Mouse (Mus musculus) thymus, adult 2 months (tissue): ENCODE measurements at regions not wholly inside any gene's neighbourhood (a gene's known extent, or its start where the extent isn't known, plus 50 kb on each side); places are given as distances from the start of the nearest gene placed in this dataset.

Experiments
- DNase-seq: peaks from one replicate; pipeline ENCODE4 v3.0.0; 2021
- H3K27ac ChIP-seq: fragments of 200-500 bp; 2 replicates; pipeline ENCODE4 v1.5.1; 2012; ENCODE audit warnings: low read length, control low read depth; ENCODE audit not compliant: control insufficient read depth, insufficient read depth
- H3K27me3 ChIP-seq: fragments of 200-500 bp; 2 replicates; pipeline ENCODE4 v1.6.1; 2012; ENCODE audit warnings: mild to moderate bottlenecking, low read length, moderate library complexity, mixed read lengths; ENCODE audit not compliant: control insufficient read depth, insufficient read depth
- H3K36me3 ChIP-seq: fragments of 200-500 bp; 2 replicates; pipeline ENCODE4 v1.6.1; 2012; ENCODE audit warnings: mild to moderate bottlenecking, low read length, moderate library complexity; ENCODE audit not compliant: control insufficient read depth, insufficient read depth
- H3K4me1 ChIP-seq: fragments of 200-500 bp; replicated peaks from 2 replicates; pipeline ENCODE4 v1.6.1; 2012; ENCODE audit warnings: low read length; ENCODE audit not compliant: control insufficient read depth, insufficient read depth
- H3K4me3 ChIP-seq: fragments of 200-500 bp; 2 replicates; pipeline ENCODE4 v1.5.1; 2012; ENCODE audit warnings: mild to moderate bottlenecking, low read length, control low read depth, moderate library complexity; ENCODE audit not compliant: control insufficient read depth, insufficient read depth
- CTCF ChIP-seq: fragments of 200-500 bp; IDR thresholded peaks from 2 replicates; pipeline ENCODE4 v1.5.1; 2012; ENCODE audit warnings: mild to moderate bottlenecking, control low read depth, low read length, moderate library complexity, borderline replicate concordance; ENCODE audit not compliant: control insufficient read depth, poor library complexity, insufficient read depth; ENCODE audit errors: extremely low read depth
- POLR2A ChIP-seq: fragments of 200-500 bp; IDR thresholded peaks from 2 replicates; pipeline ENCODE4 v1.6.1; 2012; ENCODE audit warnings: mild to moderate bottlenecking, low read length, control low read depth, moderate library complexity; ENCODE audit not compliant: control insufficient read depth, poor library complexity, insufficient read depth; ENCODE audit errors: extremely low read depth
- WGBS: fragments of 180-500 bp; shearing (Covaris S2); methylation state at CpG from one replicate; pipeline ENCODE4 v1.1.7; 2018; 5-methylcytosine and 5-hydroxymethylcytosine counted together

GRCm38 (mm10) chr13:60535045-60535444 is 66.7 kb upstream of the Dapk1 start:
- no peak overlapping the region for H3K27ac ChIP-seq
- no peak for TF ChIP-seq POLR2A
- TF ChIP-seq CTCF, result no peak
- H3K4me3 ChIP-seq, result no peak overlapping the region
- DNase-seq, result no peak
- WGBS, result 91% methylated on average over 7 of the region's 7 CpGs
- H3K27me3 ChIP-seq, result no peaks in the 10 kb centered on the region
- H3K36me3 ChIP-seq, result no peaks in the 10 kb centered on the region
- no peaks in the 10 kb centered on the region for H3K4me1 ChIP-seq

GRCm38 (mm10) chr13:60536725-60537124 is 65.0 kb upstream of the Dapk1 start:
- no peaks in the 10 kb centered on the region for H3K36me3 ChIP-seq
- DNase-seq, result no peak
- no peak overlapping the region for H3K4me3 ChIP-seq
- WGBS, result 96% methylated on average over 5 of the region's 5 CpGs
- TF ChIP-seq CTCF, result no peak
- no peak for TF ChIP-seq POLR2A
- H3K27me3 ChIP-seq, result no peaks in the 10 kb centered on the region
- no peak overlapping the region for H3K27ac ChIP-seq
- no peaks in the 10 kb centered on the region for H3K4me1 ChIP-seq

DNA sequence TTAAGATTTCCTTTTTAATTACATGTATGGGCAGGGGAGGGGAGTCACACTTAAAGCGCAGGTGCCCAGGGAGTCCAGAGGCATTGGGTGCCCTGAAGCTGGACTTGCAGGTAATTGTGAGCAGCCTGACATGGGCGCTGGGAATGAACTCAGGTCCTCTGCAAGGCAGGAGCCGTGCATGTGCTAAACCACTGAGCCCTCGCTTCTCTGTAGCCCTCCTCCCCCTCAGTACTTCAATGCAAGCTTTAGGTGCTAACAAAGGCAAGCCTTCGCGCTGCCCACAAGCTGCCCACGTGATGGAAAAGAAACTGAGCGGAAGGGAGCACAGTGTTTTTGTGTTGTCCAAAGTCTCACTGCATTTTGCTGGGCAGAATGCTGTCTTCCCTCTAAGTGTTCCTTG is 63.6 kb upstream of the Dapk1 start:
- 79% methylated on average over 8 of the region's 8 CpGs for WGBS
- no peaks in the 10 kb centered on the region for H3K4me1 ChIP-seq
- no peak for DNase-seq
- no peaks in the 10 kb centered on the region for H3K36me3 ChIP-seq
- H3K4me3 ChIP-seq, result no peak overlapping the region
- TF ChIP-seq CTCF (no peak), POLR2A (no peak)
- no peak overlapping the region for H3K27ac ChIP-seq
- no peaks in the 10 kb centered on the region for H3K27me3 ChIP-seq

DNA sequence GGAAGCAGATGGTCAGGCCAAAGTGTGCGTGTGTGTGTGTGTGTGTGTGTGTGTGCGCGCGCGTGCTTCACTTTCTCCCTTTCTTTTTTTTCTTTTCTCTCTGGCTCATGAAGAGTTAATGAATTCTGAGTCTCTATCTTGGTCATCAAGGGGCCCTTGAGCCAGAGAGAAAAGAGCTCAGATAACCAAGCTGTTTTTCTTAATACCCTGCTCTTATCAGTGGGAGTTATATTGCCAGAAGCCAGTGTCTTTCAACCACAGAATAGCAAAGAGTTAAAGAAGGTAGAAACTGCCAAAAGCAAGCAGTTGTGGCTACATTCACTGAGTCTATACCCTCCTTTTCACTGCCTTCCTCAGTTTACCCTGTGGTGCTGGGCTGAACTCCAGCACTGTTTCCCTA is 60.6 kb upstream of the Dapk1 start:
- no peaks in the 10 kb centered on the region for H3K4me1 ChIP-seq
- no peaks in the 10 kb centered on the region for H3K36me3 ChIP-seq
- WGBS, result 99% methylated on average over 5 of the region's 5 CpGs
- no peak overlapping the region for H3K4me3 ChIP-seq
- H3K27me3 ChIP-seq, result no peaks in the 10 kb centered on the region
- no peak for DNase-seq
- H3K27ac ChIP-seq, result no peak overlapping the region
- TF ChIP-seq POLR2A (no peak), CTCF (no peak)

- Histone ChIP-seq H3K4me3 (no peak overlapping the region), H3K27ac (no peak overlapping the region), H3K27me3 (no peaks in the 10 kb centered on the region), H3K4me1 (no peaks in the 10 kb centered on the region), H3K36me3 (no peaks in the 10 kb centered on the region)
- TF ChIP-seq POLR2A, result no peak
- TF ChIP-seq CTCF, result no peak
- no peak for DNase-seq
- WGBS, result 95% methylated on average over 3 of the region's 3 CpGs
Measured at GRCm38 (mm10) chr13:60544363-60544762, 57.4 kb upstream of the Dapk1 start.

- Histone ChIP-seq H3K27ac (no peak overlapping the region), H3K27me3 (no peaks in the 10 kb centered on the region), H3K4me1 (no peaks in the 10 kb centered on the region), H3K36me3 (no peaks in the 10 kb centered on the region), H3K4me3 (no peak overlapping the region)
- TF ChIP-seq CTCF (no peak), POLR2A (no peak)
- DNase-seq, result no peak
- 90% methylated on average over 2 of the region's 2 CpGs for WGBS
Measured at GRCm38 (mm10) chr13:60545999-60546733, 55.6 kb upstream of the Dapk1 start.
